Mouse (Mus musculus) intestine, embryonic 14.5 days (tissue): ENCODE measurements around the gene Ryr3. TPM values are rescaled to one million over a fixed set of nuclear protein-coding genes. Genes with fewer than 3 reads are reported as not detected.

ENCODE experiments used
- ATAC-seq: fragments of 200-750 bp; cut with Nextera tagmentation; replicated peaks from 2 replicates; pipeline ENCODE4 v1.8.0; 2017; ENCODE audit warnings: low read depth, moderate number of reproducible peaks, moderate TSS enrichment, moderate library complexity; ENCODE audit not compliant: low FRiP score, low TSS enrichment
- DNase-seq: peaks from one replicate; pipeline ENCODE4 v3.0.0-alpha.2; 2018; ENCODE audit warnings: low spot score
- H3K27ac ChIP-seq: fragments of 300-500 bp; sonication (generic); 2 replicates; pipeline ENCODE4 v1.5.1; 2014; ENCODE audit warnings: low read depth, mild to moderate bottlenecking, control low read depth
- H3K27me3 ChIP-seq: fragments of 300-500 bp; sonication (generic); replicated peaks from 2 replicates; pipeline ENCODE4 v1.6.1; 2014; ENCODE audit warnings: low read length, control low read depth; ENCODE audit not compliant: control insufficient read depth, insufficient read depth
- H3K36me3 ChIP-seq: fragments of 300-500 bp; sonication (generic); 2 replicates; pipeline ENCODE4 v1.6.1; 2014; ENCODE audit warnings: low read length, control low read depth; ENCODE audit not compliant: control insufficient read depth, insufficient read depth
- H3K4me1 ChIP-seq: fragments of 300-500 bp; sonication (generic); replicated peaks from 2 replicates; pipeline ENCODE4 v1.6.1; 2014; ENCODE audit warnings: low read length, control low read depth, mixed read lengths; ENCODE audit not compliant: control insufficient read depth, insufficient read depth
- H3K4me2 ChIP-seq: fragments of 300-500 bp; sonication (generic); 2 replicates; pipeline ENCODE4 v1.6.1; 2014; ENCODE audit warnings: low read length
- H3K4me3 ChIP-seq: fragments of 300-500 bp; sonication (generic); 2 replicates; pipeline ENCODE4 v1.5.1; 2014; ENCODE audit warnings: low read depth, low read length, control low read depth, mixed read lengths
- H3K9ac ChIP-seq: fragments of 300-500 bp; sonication (generic); 2 replicates; pipeline ENCODE4 v1.6.1; 2014; ENCODE audit warnings: mild to moderate bottlenecking, low read length
- H3K9me3 ChIP-seq: fragments of 300-500 bp; sonication (generic); 2 replicates; pipeline ENCODE4 v1.6.1; 2016; ENCODE audit warnings: low read length, control low read depth; ENCODE audit not compliant: control insufficient read depth
- WGBS: fragments of 180-500 bp; shearing (Covaris S2); extraction: QIAGEN DNeasy Blood & Tissue Kit; methylation state at CpG from one replicate; pipeline ENCODE4 v1.1.7; 2014; 5-methylcytosine and 5-hydroxymethylcytosine counted together
- polyA plus RNA-seq: library from polyadenylated mRNA; unstranded; fragments of >200 nt; fragmentation: Nextera tagmentation; extraction: Ambion mirVana; gene quantifications from 2 replicates; pipeline ENCODE4 v1.2.1, GENCODE M21; 2014

Gene Ryr3
- polyA plus RNA-seq, 1 experiment from 2014 or later: 3.1 TPM

GRCm38 (mm10) chr2:112751416-112751815 lies 465.5 kb downstream of the Ryr3 start:
- WGBS: 69% methylated on average over 5 of the region's 5 CpGs
- Histone ChIP-seq H3K9me3 (no peaks in the 10 kb centered on the region), H3K4me2 (no peak overlapping the region), H3K4me3 (no peak overlapping the region), H3K4me1 (no peaks in the 10 kb centered on the region), H3K27ac (no peak overlapping the region), H3K36me3 (no peaks in the 10 kb centered on the region), H3K9ac (no peak overlapping the region), H3K27me3 (no peaks in the 10 kb centered on the region)
- no peak for ATAC-seq
- DNase-seq: no peak

GRCm38 (mm10) chr2:112748532-112748931 lies 468.4 kb downstream of the Ryr3 start:
- Histone ChIP-seq H3K9me3 (no peaks in the 10 kb centered on the region), H3K9ac (no peak overlapping the region), H3K4me2 (no peak overlapping the region), H3K4me1 (no peaks in the 10 kb centered on the region), H3K4me3 (no peak overlapping the region), H3K36me3 (no peaks in the 10 kb centered on the region), H3K27ac (no peak overlapping the region), H3K27me3 (no peaks in the 10 kb centered on the region)
- no peak for DNase-seq
- no peak for ATAC-seq
- WGBS: 86% methylated on average over 1 of the region's 1 CpGs

GRCm38 (mm10) chr2:112732942-112733341 lies 484.0 kb downstream of the Ryr3 start:
- WGBS: 51% methylated on average over 2 of the region's 2 CpGs
- no peaks in the 10 kb centered on the region for H3K27me3 ChIP-seq
- no peaks in the 10 kb centered on the region for H3K36me3 ChIP-seq
- no peak overlapping the region for H3K27ac ChIP-seq
- no peaks in the 10 kb centered on the region for H3K9me3 ChIP-seq
- ATAC-seq (no peak), DNase-seq (no peak)
- no peak overlapping the region for H3K4me2 ChIP-seq
- H3K4me3 ChIP-seq: no peak overlapping the region
- H3K4me1 ChIP-seq: no peaks in the 10 kb centered on the region
- H3K9ac ChIP-seq: no peak overlapping the region

- ATAC-seq: no peak
- Histone ChIP-seq H3K27me3 (no peaks in the 10 kb centered on the region), H3K4me3 (no peak overlapping the region), H3K4me2 (no peak overlapping the region), H3K9me3 (no peaks in the 10 kb centered on the region), H3K9ac (no peak overlapping the region), H3K27ac (no peak overlapping the region), H3K4me1 (no peaks in the 10 kb centered on the region), H3K36me3 (no peaks in the 10 kb centered on the region)
- DNase-seq: no peak
- WGBS: 65% methylated on average over 6 of the region's 6 CpGs
Measured at GRCm38 (mm10) chr2:112727842-112728241, 489.1 kb downstream of the Ryr3 start.

- H3K36me3 ChIP-seq: no peaks in the 10 kb centered on the region
- H3K4me1 ChIP-seq: no peaks in the 10 kb centered on the region
- H3K4me3 ChIP-seq: no peak overlapping the region
- no peaks in the 10 kb centered on the region for H3K9me3 ChIP-seq
- DNase-seq (no peak), ATAC-seq (no peak)
- 80% methylated on average over 1 of the region's 1 CpGs for WGBS
- no peaks in the 10 kb centered on the region for H3K27me3 ChIP-seq
- no peak overlapping the region for H3K9ac ChIP-seq
- H3K27ac ChIP-seq: no peak overlapping the region
- no peak overlapping the region for H3K4me2 ChIP-seq
Measured at GRCm38 (mm10) chr2:112721217-112721616, 495.7 kb downstream of the Ryr3 start.

GRCm38 (mm10) chr2:112720715-112721114 lies 496.2 kb downstream of the Ryr3 start:
- ATAC-seq (no peak), DNase-seq (no peak)
- 17% methylated on average over 3 of the region's 3 CpGs for WGBS

GRCm38 (mm10) chr2:112714648-112715047 lies 502.2 kb downstream of the Ryr3 start:
- H3K4me2 ChIP-seq: no peak overlapping the region
- no peak for DNase-seq
- WGBS: 67% methylated on average over 4 of the region's 4 CpGs

More at GRCm38 (mm10) chr2:112720715-112721114, 496.2 kb downstream of the Ryr3 start:
- Histone ChIP-seq H3K4me2 (no peak overlapping the region), H3K9ac (no peak overlapping the region), H3K36me3 (no peaks in the 10 kb centered on the region), H3K9me3 (no peaks in the 10 kb centered on the region), H3K27me3 (no peaks in the 10 kb centered on the region), H3K4me1 (no peaks in the 10 kb centered on the region), H3K4me3 (no peak overlapping the region), H3K27ac (no peak overlapping the region)

GRCm38 (mm10) chr2:112681817-112682216 lies 535.1 kb downstream of the Ryr3 start:
- Histone ChIP-seq H3K36me3 (no peaks in the 10 kb centered on the region), H3K4me2 (no peak overlapping the region), H3K4me3 (no peak overlapping the region), H3K9me3 (no peaks in the 10 kb centered on the region), H3K4me1 (no peaks in the 10 kb centered on the region), H3K27me3 (no peaks in the 10 kb centered on the region), H3K9ac (no peak overlapping the region), H3K27ac (no peak overlapping the region)
- 86% methylated on average over 5 of the region's 5 CpGs for WGBS
- ATAC-seq (no peak), DNase-seq (no peak)

More at GRCm38 (mm10) chr2:112714648-112715047, 502.2 kb downstream of the Ryr3 start:
- ATAC-seq: no peak
- Histone ChIP-seq H3K9me3 (no peaks in the 10 kb centered on the region), H3K4me1 (no peaks in the 10 kb centered on the region), H3K27me3 (no peaks in the 10 kb centered on the region), H3K4me3 (no peak overlapping the region), H3K36me3 (no peaks in the 10 kb centered on the region), H3K27ac (no peak overlapping the region), H3K9ac (no peak overlapping the region)

GRCm38 (mm10) chr2:112677246-112677645 lies 539.6 kb downstream of the Ryr3 start:
- H3K4me2 ChIP-seq: no peak overlapping the region

More at GRCm38 (mm10) chr2:112677246-112677645, 539.6 kb downstream of the Ryr3 start:
- Histone ChIP-seq H3K36me3 (no peaks in the 10 kb centered on the region), H3K4me3 (no peak overlapping the region), H3K9ac (no peak overlapping the region), H3K27ac (no peak overlapping the region), H3K4me1 (no peaks in the 10 kb centered on the region), H3K9me3 (no peaks in the 10 kb centered on the region), H3K27me3 (no peaks in the 10 kb centered on the region)
- WGBS: 62% methylated on average over 1 of the region's 1 CpGs
- DNase-seq (no peak), ATAC-seq (no peak)
